Mouse (Mus musculus) myocyte (in vitro differentiated cells): Measurements from ENCODE around the gene 1700003F12Rik. TPM values are rescaled to one million over a fixed set of nuclear protein-coding genes. Genes with fewer than 3 reads are reported as not detected.

Experiments
- H3K27me3 ChIP-seq: one replicate; pipeline ENCODE4 v1.6.1; 2011; ENCODE audit not compliant: control insufficient read depth, insufficient read depth, insufficient read length
- H3K36me3 ChIP-seq: one replicate; pipeline ENCODE4 v1.6.1; 2011; ENCODE audit not compliant: control insufficient read depth, insufficient read depth
- H3K4me2 ChIP-seq: one replicate; pipeline ENCODE4 v1.6.1; 2011; ENCODE audit warnings: low read depth, control low read depth
- H3K4me3 ChIP-seq: one replicate; pipeline ENCODE4 v1.5.1; 2011; ENCODE audit warnings: mild to moderate bottlenecking, control low read depth, moderate library complexity
- H3K79me2 ChIP-seq: one replicate; pipeline ENCODE4 v1.6.1; 2011; ENCODE audit not compliant: control insufficient read depth, insufficient read depth
- H3ac ChIP-seq: one replicate; pipeline ENCODE4 v1.6.1; 2011; ENCODE audit not compliant: control insufficient read depth, insufficient read length
- CEBPB ChIP-seq: IDR thresholded peaks from 2 replicates; pipeline ENCODE4 v1.6.1; 2011; ENCODE audit warnings: mild to moderate bottlenecking, moderate library complexity; ENCODE audit not compliant: poor library complexity, insufficient read depth, severe bottlenecking
- E2F4 ChIP-seq: IDR thresholded peaks from one replicate; pipeline ENCODE4 v1.6.1; 2011; ENCODE audit warnings: mild to moderate bottlenecking, control low read depth, moderate library complexity; ENCODE audit not compliant: insufficient read depth
- MAX ChIP-seq: IDR thresholded peaks from one replicate; pipeline ENCODE4 v1.6.1; 2011; ENCODE audit warnings: low read depth, mild to moderate bottlenecking, control low read depth
- MYOD1 ChIP-seq, 3 experiments: IDR thresholded peaks; one replicate each; pipeline ENCODE4 v1.6.1; 2011; ENCODE audit warnings: control low read depth in 2 of 3, low read depth in 2 of 3, mild to moderate bottlenecking in 2 of 3, moderate library complexity in 1 of 3; ENCODE audit not compliant: insufficient read length in 2 of 3, control insufficient read depth in 1 of 3
- MYOG ChIP-seq, 3 experiments: IDR thresholded peaks; one replicate each; pipeline ENCODE4 v1.6.1; 2011; ENCODE audit warnings: control low read depth in 2 of 3, low read depth in 2 of 3, mild to moderate bottlenecking in 2 of 3; ENCODE audit not compliant: insufficient read length in 2 of 3, control insufficient read depth in 1 of 3, insufficient read depth in 1 of 3
- POLR2A ChIP-seq: IDR thresholded peaks from one replicate; pipeline ENCODE4 v1.6.1; 2011; ENCODE audit warnings: low read depth, mild to moderate bottlenecking, control low read depth, moderate library complexity; ENCODE audit not compliant: insufficient read length
- POLR2AphosphoS2 ChIP-seq: IDR thresholded peaks from one replicate; pipeline ENCODE4 v1.6.1; 2011; ENCODE audit warnings: low read depth, control low read depth; ENCODE audit not compliant: insufficient read length
- REST ChIP-seq: IDR thresholded peaks from one replicate; pipeline ENCODE4 v1.6.1; 2011; ENCODE audit warnings: mild to moderate bottlenecking, control low read depth, moderate library complexity; ENCODE audit not compliant: insufficient read depth, insufficient read length
- SRF ChIP-seq: IDR thresholded peaks from one replicate; pipeline ENCODE4 v1.6.1; 2011; ENCODE audit warnings: low read depth; ENCODE audit not compliant: control insufficient read depth, insufficient read length
- TCF12 ChIP-seq: IDR thresholded peaks from one replicate; pipeline ENCODE4 v1.6.1; 2011; ENCODE audit warnings: mild to moderate bottlenecking, control low read depth; ENCODE audit not compliant: poor library complexity, insufficient read depth, severe bottlenecking
- TCF3 ChIP-seq: IDR thresholded peaks from one replicate; pipeline ENCODE4 v1.6.1; 2011; ENCODE audit warnings: low read depth, control low read depth; ENCODE audit not compliant: insufficient read length
- USF1 ChIP-seq: IDR thresholded peaks from one replicate; pipeline ENCODE4 v1.6.1; 2011; ENCODE audit warnings: low read depth, mild to moderate bottlenecking, control low read depth, moderate library complexity
- polyA plus RNA-seq: library from polyadenylated mRNA; unstranded; fragments of >200 nt; fragmentation: generic; extraction: Trizol; gene quantifications from one replicate; pipeline ENCODE4 v1.2.1, GENCODE M21; 2012; ENCODE audit warnings: missing spikeins

1700003F12Rik gene
- polyA plus RNA-seq, 1 experiment = 22.9 TPM

DNA sequence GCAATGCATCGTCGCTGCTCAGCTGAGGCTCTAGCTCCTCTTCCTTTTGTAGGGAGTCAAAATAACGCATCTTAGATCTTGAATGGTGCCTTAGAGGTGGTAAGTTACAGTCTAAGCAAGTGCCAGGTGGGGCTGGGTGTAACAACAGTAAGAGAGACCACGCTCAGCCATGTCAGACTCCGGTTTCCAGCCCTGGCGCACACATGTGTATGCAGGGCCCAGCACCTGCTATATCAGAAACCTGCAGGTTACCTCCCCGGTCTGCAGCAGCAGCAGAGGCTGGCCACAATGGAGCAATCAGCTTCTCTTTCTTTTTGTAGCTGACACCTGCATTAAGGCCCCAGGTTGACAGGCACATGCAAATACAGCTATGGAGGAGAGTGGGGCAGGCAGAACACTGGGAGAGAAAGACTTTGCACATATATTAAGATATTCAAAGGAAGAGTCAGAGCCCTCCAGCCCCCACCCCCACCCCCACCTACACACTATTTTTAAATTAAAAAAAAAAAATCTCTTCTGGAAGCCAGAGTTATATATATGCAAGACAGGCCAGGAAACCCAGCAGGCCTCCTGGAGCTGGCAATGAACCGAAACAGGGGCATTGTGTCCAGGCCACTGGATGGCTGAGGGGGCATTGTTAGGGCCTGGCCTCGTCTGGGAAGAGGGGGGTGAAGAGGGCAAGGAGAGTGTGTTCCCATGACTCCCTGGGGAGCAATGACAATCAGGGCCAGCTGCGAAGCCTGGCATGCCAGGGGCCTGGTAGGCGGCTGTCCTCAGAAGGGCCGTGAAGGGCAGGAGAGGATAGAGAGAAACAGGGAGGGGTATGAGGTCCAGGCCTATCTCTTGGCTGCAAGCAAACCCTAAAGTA is 30.2 kb downstream of the 1700003F12Rik start:
- no peaks in the 10 kb centered on the region for H3K36me3 ChIP-seq
- TF ChIP-seq USF1 (no peak), SRF (no peak), TCF12 (no peak), POLR2AphosphoS2 (no peak), E2F4 (no peak), MAX (no peak), POLR2A (no peak), REST (no peak), TCF3 (no peak), MYOG (IDR thresholded peaks at IDR 0.05; ENCODE audit: control insufficient read depth in 1 of 3, insufficient read depth in 1 of 3, insufficient read length in 2 of 3, low read depth in 2 of 3) (peak in 1 of 3 experiments; percentile 40), CEBPB (no peak), MYOD1 (IDR thresholded peaks at IDR 0.05; ENCODE audit: control insufficient read depth in 1 of 3, insufficient read length in 2 of 3, low read depth in 2 of 3) (peak in 1 of 3 experiments; percentile 54)
- H3K27me3 ChIP-seq = no peaks in the 10 kb centered on the region
- no peaks in the 10 kb centered on the region for H3K79me2 ChIP-seq
- H3ac ChIP-seq = no peak overlapping the region
- no peak overlapping the region for H3K4me2 ChIP-seq
- H3K4me3 ChIP-seq = no peak overlapping the region

DNA sequence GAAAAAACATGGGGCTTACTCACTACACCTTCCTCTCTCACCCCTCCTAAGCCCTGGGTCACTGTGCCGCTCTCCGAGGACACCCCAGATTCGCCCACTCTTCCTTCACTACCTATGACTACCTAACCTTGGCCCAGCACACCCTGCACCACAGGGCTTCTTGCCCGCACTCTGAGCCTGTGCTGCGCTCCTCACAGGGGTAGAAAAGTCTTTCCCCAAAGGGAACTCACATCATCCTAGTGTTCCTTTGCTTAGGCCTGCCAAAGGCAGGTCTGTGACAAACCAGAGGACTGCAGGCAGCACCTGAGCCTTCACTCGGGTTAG is 30.8 kb downstream of the 1700003F12Rik start:
- Histone ChIP-seq H3K36me3 (no peaks in the 10 kb centered on the region), H3K4me2 (no peak overlapping the region), H3K79me2 (no peaks in the 10 kb centered on the region), H3K27me3 (no peaks in the 10 kb centered on the region), H3ac (no peak overlapping the region), H3K4me3 (no peak overlapping the region)
- no peak for TF ChIP-seq E2F4
- no peak for TF ChIP-seq SRF
- TF ChIP-seq TCF12 = no peak

DNA sequence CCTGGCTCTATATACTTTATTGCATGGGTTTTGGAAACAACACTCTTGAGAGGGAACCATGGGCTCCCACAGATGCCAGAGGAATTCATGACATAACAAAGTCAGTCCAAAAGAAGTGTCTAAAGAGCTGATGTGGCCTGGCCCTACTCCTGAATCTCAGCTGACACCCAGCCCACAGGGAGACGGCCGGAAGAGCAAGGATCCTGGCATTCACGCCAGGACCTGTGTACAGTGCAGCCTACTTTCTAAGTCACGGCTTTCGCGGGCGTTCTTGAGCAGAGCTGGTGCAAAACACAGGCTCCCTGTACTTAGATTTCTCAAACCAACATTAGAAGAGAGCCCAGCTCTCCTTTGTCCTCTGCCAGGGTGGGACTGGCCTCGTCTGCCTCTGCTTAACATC is 33.7 kb downstream of the 1700003F12Rik start:
- no peak overlapping the region for H3ac ChIP-seq
- H3K79me2 ChIP-seq = no peaks in the 10 kb centered on the region
- H3K4me2 ChIP-seq = no peak overlapping the region
- H3K4me3 ChIP-seq = no peak overlapping the region
- no peaks in the 10 kb centered on the region for H3K27me3 ChIP-seq
- TF ChIP-seq USF1 = no peak
- TF ChIP-seq MYOD1 (IDR thresholded peaks at IDR 0.05; ENCODE audit: control insufficient read depth in 1 of 3, insufficient read length in 2 of 3, low read depth in 2 of 3) = no peak
- no peak for TF ChIP-seq MYOG (IDR thresholded peaks at IDR 0.05; ENCODE audit: control insufficient read depth in 1 of 3, insufficient read depth in 1 of 3, insufficient read length in 2 of 3, low read depth in 2 of 3)
- TF ChIP-seq E2F4 = no peak
- TF ChIP-seq POLR2AphosphoS2 = no peak
- no peak for TF ChIP-seq CEBPB
- no peak for TF ChIP-seq SRF
- no peaks in the 10 kb centered on the region for H3K36me3 ChIP-seq

DNA sequence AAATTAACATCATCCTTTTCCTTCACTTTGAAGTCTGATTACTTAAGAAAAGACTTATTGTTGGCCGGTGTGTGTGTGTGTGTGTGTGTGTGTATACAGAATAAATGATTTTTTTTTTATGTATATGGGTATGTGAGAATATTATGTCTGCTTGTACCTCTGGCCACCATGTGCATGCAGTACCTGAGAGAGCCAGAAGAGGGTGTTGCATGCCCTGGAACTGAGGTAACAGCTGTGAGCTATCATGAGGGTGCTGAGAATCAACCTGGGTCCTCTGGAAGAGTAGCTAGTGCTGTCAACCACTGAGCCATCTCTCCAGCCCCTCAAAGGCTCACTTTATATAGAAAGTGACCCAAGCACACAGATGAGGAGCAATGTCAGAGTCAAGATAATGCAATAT is 34.5 kb downstream of the 1700003F12Rik start:
- H3K36me3 ChIP-seq = no peaks in the 10 kb centered on the region
- TF ChIP-seq POLR2AphosphoS2 (no peak), SRF (no peak), MAX (no peak), TCF3 (no peak), E2F4 (no peak), MYOG (IDR thresholded peaks at IDR 0.05; ENCODE audit: control insufficient read depth in 1 of 3, insufficient read depth in 1 of 3, insufficient read length in 2 of 3, low read depth in 2 of 3) (no peak), USF1 (no peak), POLR2A (no peak), MYOD1 (IDR thresholded peaks at IDR 0.05; ENCODE audit: control insufficient read depth in 1 of 3, insufficient read length in 2 of 3, low read depth in 2 of 3) (no peak), REST (no peak), TCF12 (no peak), CEBPB (no peak)
- H3K4me3 ChIP-seq = no peak overlapping the region
- H3K4me2 ChIP-seq = no peak overlapping the region
- H3K27me3 ChIP-seq = no peaks in the 10 kb centered on the region
- H3K79me2 ChIP-seq = no peaks in the 10 kb centered on the region
- no peak overlapping the region for H3ac ChIP-seq
